Mouse (Mus musculus): ENCODE measurements around the gene Fkbp5. TPM values are rescaled to one million over a fixed set of nuclear protein-coding genes. Genes with fewer than 3 reads are reported as not detected.
"Not testable (repeated sequence)": the region's sequence is repeated elsewhere in the genome, so short reads cannot be mapped to it uniquely, and the experiment has no call there.

Gene Fkbp5
- polyA plus RNA-seq (2014; fragmentation: Nextera tagmentation; extraction: Ambion mirVana): 9.7 and 11.2 TPM in 2 replicates

DNA sequence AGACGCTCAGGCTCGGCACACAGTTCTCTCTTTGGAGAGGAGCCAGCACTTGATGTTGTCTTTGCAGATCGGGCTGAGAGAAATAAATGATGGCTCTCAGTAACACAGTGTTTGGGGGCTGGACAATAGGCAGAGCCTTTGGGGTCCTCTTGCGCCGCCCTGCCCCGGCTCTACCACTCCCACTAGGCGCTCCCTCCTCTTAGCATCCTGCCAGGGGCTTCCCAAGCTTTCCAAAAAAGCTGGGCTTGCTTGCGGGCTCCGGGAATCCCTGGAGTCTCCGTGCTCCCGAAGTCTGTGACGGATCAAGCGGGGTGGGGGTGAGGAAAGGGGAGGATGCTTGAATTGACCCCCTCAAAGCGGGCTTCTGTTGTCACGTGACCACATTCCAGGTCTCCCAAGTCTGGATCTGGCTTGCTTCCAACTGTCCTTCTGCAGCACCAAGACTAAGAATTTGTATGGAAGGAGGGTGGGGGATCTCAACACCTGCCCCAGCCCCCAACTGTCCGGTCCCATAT lies at the start of gene Fkbp5:
TSS of gene Fkbp5 (minus strand) at position 87 of the 515 bp plus-strand sequence.
- Histone ChIP-seq H3K27ac (ENCODE audit: low read depth, low read length) (0 out of 2 replicates have a peak within 1 kb of the TSS, but pooled peaks have one; percentile 14), H3K4me3 (ENCODE audit: low read depth, low read length) (peak within 1 kb of the TSS; percentile 37), H3K36me3 (ENCODE audit: control insufficient read depth, insufficient read depth, low read length) (no peaks in the 10 kb centered on the region), H3K4me1 (ENCODE audit: control insufficient read depth, insufficient read depth, low read length) (0 out of 2 replicates have a peak, but pooled peaks cover 5% of the 10 kb centered on the region), H3K9ac (ENCODE audit: low read length) (peak within 1 kb of the TSS; percentile 57), H3K4me2 (ENCODE audit: low read depth) (peak within 1 kb of the TSS; percentile 67), H3K27me3 (ENCODE audit: control insufficient read depth, insufficient read depth, low read length) (peaks cover 18% of the 10 kb centered on the region), H3K9me3 (ENCODE audit: control insufficient read depth, low read length) (no peaks in the 10 kb centered on the region)
- DNase-seq (ENCODE audit: low spot score): peak; percentile 48
- ATAC-seq (ENCODE audit: insufficient read depth, low FRiP score, low TSS enrichment): 0 out of 2 replicates have a peak, but pooled peaks have one; percentile 24
- 4% methylated on average over 16 of the region's 16 CpGs for WGBS

DNA sequence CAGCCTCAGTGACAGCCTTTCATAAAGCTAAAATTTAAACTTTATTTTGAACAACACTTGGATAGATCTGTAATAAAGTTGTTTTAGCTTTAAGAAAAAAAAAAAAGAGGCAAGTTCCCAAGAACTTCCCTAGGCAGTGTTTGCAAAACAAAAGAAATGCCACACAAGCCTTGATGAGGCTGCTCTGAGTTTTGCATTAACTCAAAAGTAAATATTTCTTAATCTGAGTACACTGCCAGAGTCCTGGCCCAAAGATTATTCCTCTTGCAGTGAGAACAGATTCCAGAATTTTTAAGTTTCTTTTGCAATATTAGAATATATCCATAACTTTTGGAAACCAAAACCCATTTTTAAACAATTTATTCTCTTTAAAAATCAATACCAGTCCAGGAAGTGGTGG lies 47.9 kb upstream of the Fkbp5 start:
- Histone ChIP-seq H3K9ac (ENCODE audit: low read length) (no peak overlapping the region), H3K27ac (ENCODE audit: low read depth, low read length) (no peak overlapping the region), H3K4me3 (ENCODE audit: low read depth, low read length) (no peak overlapping the region), H3K4me1 (ENCODE audit: control insufficient read depth, insufficient read depth, low read length) (no peaks in the 10 kb centered on the region), H3K4me2 (ENCODE audit: low read depth) (no peak overlapping the region), H3K27me3 (ENCODE audit: control insufficient read depth, insufficient read depth, low read length) (no peaks in the 10 kb centered on the region), H3K36me3 (ENCODE audit: control insufficient read depth, insufficient read depth, low read length) (no peaks in the 10 kb centered on the region), H3K9me3 (ENCODE audit: control insufficient read depth, low read length) (no peaks in the 10 kb centered on the region)
- ATAC-seq (ENCODE audit: insufficient read depth, low FRiP score, low TSS enrichment): no peak
- no peak for DNase-seq (ENCODE audit: low spot score)

DNA sequence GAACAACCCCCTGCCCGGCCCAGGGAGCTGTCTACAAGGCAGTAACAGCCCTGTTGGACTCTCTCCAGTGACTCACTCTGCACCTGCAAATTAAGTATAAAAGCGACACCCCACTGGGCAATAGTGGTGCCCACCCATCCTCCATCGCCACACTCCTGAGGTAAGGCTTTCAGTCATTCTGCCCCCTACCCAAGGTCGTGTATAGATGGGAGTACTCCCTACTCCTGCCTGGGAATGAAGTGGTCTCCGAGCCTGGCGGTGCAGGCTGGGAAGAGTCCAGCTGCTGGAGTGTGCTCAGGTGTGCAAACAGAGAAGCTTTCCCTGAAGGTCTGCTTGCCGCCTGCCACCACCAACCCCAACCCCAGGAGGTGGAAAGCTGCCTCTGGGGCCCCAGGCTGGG lies 44.3 kb upstream of the Fkbp5 start:
- Histone ChIP-seq H3K27me3 (ENCODE audit: control insufficient read depth, insufficient read depth, low read length) (no peaks in the 10 kb centered on the region), H3K9ac (ENCODE audit: low read length) (no peak overlapping the region), H3K36me3 (ENCODE audit: control insufficient read depth, insufficient read depth, low read length) (no peaks in the 10 kb centered on the region), H3K4me1 (ENCODE audit: control insufficient read depth, insufficient read depth, low read length) (no peaks in the 10 kb centered on the region), H3K4me3 (ENCODE audit: low read depth, low read length) (no peak overlapping the region), H3K4me2 (ENCODE audit: low read depth) (no peak overlapping the region), H3K27ac (ENCODE audit: low read depth, low read length) (no peak overlapping the region), H3K9me3 (ENCODE audit: control insufficient read depth, low read length) (no peaks in the 10 kb centered on the region)
- 62% methylated on average over 7 of the region's 7 CpGs for WGBS
- ATAC-seq (ENCODE audit: insufficient read depth, low FRiP score, low TSS enrichment) (no peak), DNase-seq (ENCODE audit: low spot score) (no peak)

DNA sequence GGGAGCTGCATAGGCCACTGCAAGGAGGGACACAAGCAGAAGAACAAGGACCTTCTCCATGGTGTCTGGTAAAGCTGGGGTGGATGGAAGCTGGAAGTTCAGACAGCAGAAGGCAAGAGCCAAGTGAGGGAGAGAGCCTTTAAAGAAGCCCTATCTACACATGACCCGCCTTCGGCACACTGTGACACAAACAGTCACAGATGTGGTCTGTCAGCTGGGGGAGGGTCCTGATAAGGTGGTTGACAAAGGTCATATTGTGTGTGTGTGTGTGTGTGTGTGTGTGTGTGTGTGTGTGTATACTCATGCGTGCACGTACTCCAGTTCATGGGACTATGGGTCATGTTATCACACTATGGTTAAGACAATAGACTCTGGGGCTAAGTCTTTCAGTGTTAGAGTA lies 43.3 kb upstream of the Fkbp5 start, which contains the start of gene Clps:
TSS of gene Clps (minus strand) at position 169 of the 400 bp plus-strand sequence.
- Histone ChIP-seq H3K27ac (ENCODE audit: low read depth, low read length) (no peak within 1 kb of the TSS), H3K4me2 (ENCODE audit: low read depth) (no peak within 1 kb of the TSS), H3K9me3 (ENCODE audit: control insufficient read depth, low read length) (no peaks in the 10 kb centered on the region), H3K4me1 (ENCODE audit: control insufficient read depth, insufficient read depth, low read length) (no peaks in the 10 kb centered on the region), H3K4me3 (ENCODE audit: low read depth, low read length) (no peak within 1 kb of the TSS), H3K27me3 (ENCODE audit: control insufficient read depth, insufficient read depth, low read length) (no peaks in the 10 kb centered on the region), H3K36me3 (ENCODE audit: control insufficient read depth, insufficient read depth, low read length) (no peaks in the 10 kb centered on the region), H3K9ac (ENCODE audit: low read length) (no peak within 1 kb of the TSS)
- ATAC-seq (ENCODE audit: insufficient read depth, low FRiP score, low TSS enrichment): no peak
- DNase-seq (ENCODE audit: low spot score): no peak
- WGBS: 95% methylated on average over 4 of the region's 4 CpGs

DNA sequence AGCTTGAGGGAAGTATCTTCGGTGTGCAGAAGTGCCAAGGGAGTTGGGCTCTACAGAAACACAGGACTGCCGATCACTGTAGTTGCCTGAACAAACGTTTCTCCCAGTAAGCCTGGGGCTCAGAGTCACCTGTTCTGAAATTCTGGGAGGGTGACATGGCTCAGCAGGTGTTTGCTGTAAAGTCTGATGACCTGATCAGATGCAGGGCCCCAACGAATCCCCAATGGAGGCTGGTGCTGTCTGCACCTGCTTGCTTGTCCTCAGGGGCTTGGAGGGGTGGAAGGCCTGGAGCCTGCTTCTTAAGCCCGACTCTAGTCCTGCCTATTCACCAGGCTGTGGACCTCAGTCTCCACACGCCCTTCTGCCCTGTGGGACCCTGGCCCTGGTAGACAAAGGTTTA lies 40.4 kb upstream of the Fkbp5 start:
- no peaks in the 10 kb centered on the region for H3K27me3 ChIP-seq (ENCODE audit: control insufficient read depth, insufficient read depth, low read length)
- H3K36me3 ChIP-seq (ENCODE audit: control insufficient read depth, insufficient read depth, low read length): no peaks in the 10 kb centered on the region
- H3K4me2 ChIP-seq (ENCODE audit: low read depth): no peak overlapping the region
- 85% methylated on average over 6 of the region's 6 CpGs for WGBS
- H3K9me3 ChIP-seq (ENCODE audit: control insufficient read depth, low read length): no peaks in the 10 kb centered on the region
- no peak overlapping the region for H3K9ac ChIP-seq (ENCODE audit: low read length)
- H3K4me1 ChIP-seq (ENCODE audit: control insufficient read depth, insufficient read depth, low read length): no peaks in the 10 kb centered on the region
- no peak overlapping the region for H3K27ac ChIP-seq (ENCODE audit: low read depth, low read length)
- no peak for ATAC-seq (ENCODE audit: insufficient read depth, low FRiP score, low TSS enrichment)
- no peak overlapping the region for H3K4me3 ChIP-seq (ENCODE audit: low read depth, low read length)
- DNase-seq (ENCODE audit: low spot score): no peak

DNA sequence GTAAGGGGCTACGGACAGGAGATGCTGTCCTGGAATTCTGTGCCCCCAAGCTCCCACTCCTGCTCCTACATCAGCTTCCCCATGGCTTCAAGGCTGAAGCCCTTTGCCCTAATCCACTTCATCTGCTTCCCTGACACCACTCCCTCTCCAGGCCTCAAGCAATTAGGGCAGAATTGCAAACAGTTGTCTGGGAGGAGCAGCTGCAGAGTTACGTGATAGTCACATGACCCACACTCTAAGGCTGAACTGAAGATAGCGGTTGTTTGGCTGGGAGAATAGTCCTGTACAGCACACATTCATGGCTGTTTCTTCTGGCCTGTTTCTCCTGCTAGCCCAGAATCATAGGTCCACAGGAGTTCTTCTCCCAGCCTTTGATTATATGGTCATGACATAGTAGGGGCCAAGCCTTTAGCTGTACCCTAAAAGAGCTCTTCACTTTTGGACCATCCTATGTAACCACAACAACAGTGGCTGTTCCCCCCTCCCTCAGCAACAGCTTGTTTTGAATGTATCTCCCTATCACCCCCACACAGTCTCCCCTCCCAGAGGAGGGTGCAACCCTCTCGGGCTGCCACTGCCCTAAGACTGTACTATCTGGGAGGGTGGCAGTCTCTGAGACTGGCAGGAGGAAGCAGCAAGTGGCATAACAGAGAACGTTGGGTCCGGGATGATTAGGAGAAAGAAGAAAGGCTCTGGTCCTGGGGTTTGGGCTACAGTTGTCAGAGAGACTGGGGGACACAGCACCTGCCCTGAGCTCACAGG lies 39.5 kb upstream of the Fkbp5 start:
- H3K27me3 ChIP-seq (ENCODE audit: control insufficient read depth, insufficient read depth, low read length): no peaks in the 10 kb centered on the region
- DNase-seq (ENCODE audit: low spot score) (no peak), ATAC-seq (ENCODE audit: insufficient read depth, low FRiP score, low TSS enrichment) (no peak)
- no peak overlapping the region for H3K27ac ChIP-seq (ENCODE audit: low read depth, low read length)
- WGBS: 61% methylated on average over 6 of the region's 6 CpGs
- H3K4me2 ChIP-seq (ENCODE audit: low read depth): no peak overlapping the region
- H3K4me3 ChIP-seq (ENCODE audit: low read depth, low read length): no peak overlapping the region
- H3K9ac ChIP-seq (ENCODE audit: low read length): no peak overlapping the region
- no peaks in the 10 kb centered on the region for H3K9me3 ChIP-seq (ENCODE audit: control insufficient read depth, low read length)
- no peaks in the 10 kb centered on the region for H3K36me3 ChIP-seq (ENCODE audit: control insufficient read depth, insufficient read depth, low read length)
- no peaks in the 10 kb centered on the region for H3K4me1 ChIP-seq (ENCODE audit: control insufficient read depth, insufficient read depth, low read length)

DNA sequence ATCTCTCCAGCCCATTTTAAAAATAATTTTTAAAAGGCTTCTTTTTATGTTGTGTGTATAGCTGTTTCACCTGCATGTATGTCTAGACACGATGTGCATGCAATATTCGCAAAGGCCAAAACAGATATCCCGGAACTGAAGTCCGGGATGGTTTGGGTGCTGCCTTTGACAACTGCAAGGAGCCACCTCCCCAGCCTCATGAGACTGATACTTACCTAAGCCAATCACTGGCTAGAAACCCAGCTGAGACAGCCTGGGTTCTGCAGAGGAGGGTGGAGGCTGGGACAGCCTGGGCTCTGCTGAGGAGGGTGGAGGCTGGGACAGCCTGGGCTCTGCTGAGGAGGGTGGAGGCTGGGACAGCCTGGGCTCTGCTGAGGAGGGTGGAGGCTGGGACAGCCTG lies 36.7 kb upstream of the Fkbp5 start:
- not testable (repeated sequence) for H3K4me3 ChIP-seq (ENCODE audit: low read depth, low read length); H3K4me1 ChIP-seq (ENCODE audit: control insufficient read depth, insufficient read depth, low read length)
- WGBS: 87% methylated on average over 4 of the region's 4 CpGs

DNA sequence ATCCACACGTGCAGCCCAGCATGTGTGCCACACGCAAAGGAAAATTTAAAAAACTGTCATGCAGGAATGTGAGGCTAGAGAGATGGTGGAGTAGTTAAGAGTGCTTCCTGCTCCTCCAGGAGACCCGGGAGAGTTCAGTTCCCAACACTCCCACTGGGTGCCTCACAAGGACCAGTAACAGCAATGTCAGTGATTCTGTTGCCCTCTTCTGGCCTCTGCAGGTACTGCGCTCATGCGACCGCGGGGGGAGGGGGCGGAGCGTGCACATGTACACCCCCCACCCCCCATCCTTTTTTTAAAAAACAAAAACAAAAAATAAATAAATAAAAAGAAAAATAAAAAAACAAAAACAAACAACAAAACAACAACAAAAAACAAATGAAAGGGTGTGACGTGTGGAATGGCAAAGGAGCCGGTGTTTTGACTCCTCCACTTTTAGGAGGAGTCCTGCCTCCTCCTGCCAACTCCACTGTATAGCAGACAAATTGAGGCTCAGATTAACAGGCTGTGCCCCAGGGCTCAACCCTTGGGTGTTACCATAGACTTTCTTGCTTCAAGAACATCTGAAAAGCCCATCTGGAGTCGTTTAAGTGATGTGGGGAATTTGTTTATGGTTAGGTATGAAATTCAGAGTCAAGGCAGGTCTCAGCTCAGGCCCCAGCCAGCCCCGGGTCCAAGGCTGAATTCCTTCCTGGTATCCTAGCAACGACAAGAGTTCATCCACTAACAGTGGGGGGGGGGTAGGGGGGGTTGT lies 35.9 kb upstream of the Fkbp5 start:
- Histone ChIP-seq H3K9me3 (ENCODE audit: control insufficient read depth, low read length) (no peaks in the 10 kb centered on the region), H3K27me3 (ENCODE audit: control insufficient read depth, insufficient read depth, low read length) (no peaks in the 10 kb centered on the region), H3K4me3 (ENCODE audit: low read depth, low read length) (no peak overlapping the region), H3K9ac (ENCODE audit: low read length) (no peak overlapping the region), H3K36me3 (ENCODE audit: control insufficient read depth, insufficient read depth, low read length) (no peaks in the 10 kb centered on the region), H3K4me2 (ENCODE audit: low read depth) (no peak overlapping the region), H3K27ac (ENCODE audit: low read depth, low read length) (no peak overlapping the region), H3K4me1 (ENCODE audit: control insufficient read depth, insufficient read depth, low read length) (no peaks in the 10 kb centered on the region)
- no peak for ATAC-seq (ENCODE audit: insufficient read depth, low FRiP score, low TSS enrichment)
- DNase-seq (ENCODE audit: low spot score): peak; percentile 72
- 5% methylated on average over 14 of the region's 14 CpGs for WGBS

More for the DNA sequence above, 36.7 kb upstream of the Fkbp5 start:
- DNase-seq (ENCODE audit: low spot score); H3K4me2 ChIP-seq (ENCODE audit: low read depth); H3K36me3 ChIP-seq (ENCODE audit: control insufficient read depth, insufficient read depth, low read length); H3K9me3 ChIP-seq (ENCODE audit: control insufficient read depth, low read length); ATAC-seq (ENCODE audit: insufficient read depth, low FRiP score, low TSS enrichment); H3K9ac ChIP-seq (ENCODE audit: low read length); H3K27ac ChIP-seq (ENCODE audit: low read depth, low read length); H3K27me3 ChIP-seq (ENCODE audit: control insufficient read depth, insufficient read depth, low read length): not testable (repeated sequence)
